Mouse (Mus musculus) heart, postnatal 10 days (tissue): ENCODE measurements around the gene Prr5. TPM values are rescaled to one million over a fixed set of nuclear protein-coding genes. Genes with fewer than 3 reads are reported as not detected.

Source experiments
- DNase-seq, 2 experiments: peaks; one replicate each; pipeline ENCODE4 v3.0.0; 2021
- intact Hi-C: fragments of 180-260 bp; cut with DNase I; formaldehyde crosslinking; loops from one replicate; pipeline ENCODE4 v1.15.1; 2025
- total RNA-seq, 2 experiments: library from RNA; stranded (reverse); gene quantifications; 2 replicates each; pipeline ENCODE4 v1.2.3; 2021

Gene Prr5
- total RNA-seq, 2 experiments from 2014 or later: 7.0 to 11.9 TPM

DNA sequence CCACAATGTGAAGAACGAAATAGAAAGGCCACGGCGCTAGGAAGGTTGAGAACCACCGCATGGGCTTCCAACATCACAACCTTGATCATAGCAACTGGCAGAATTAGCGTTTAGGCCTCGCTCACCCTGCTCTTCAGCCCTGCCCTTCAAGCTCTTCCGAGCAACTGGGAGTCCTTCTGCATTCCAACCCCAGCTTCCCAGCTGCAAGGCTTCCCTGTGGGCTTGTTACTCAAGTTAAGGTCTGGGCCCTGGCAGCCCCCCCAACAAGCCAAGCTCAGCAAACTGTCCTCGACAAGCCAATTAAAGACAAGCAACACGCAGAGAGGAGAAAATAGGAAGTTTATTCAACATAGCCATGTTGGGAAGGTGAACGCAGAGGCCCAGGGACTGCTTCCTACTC is 14.4 kb upstream of the Prr5 start:
- intact Hi-C loops: no loop called here
- DNase-seq: no peak

- intact Hi-C loops: no loop called here
- DNase-seq: no peak
These were observed 12.7 kb upstream of the Prr5 start for GRCm38 (mm10) chr15:84656689-84657088.

GRCm38 (mm10) chr15:84657384-84658064 is 11.9 kb upstream of the Prr5 start:
- DNase-seq: no peak
- intact Hi-C loops: no loop called here

DNA sequence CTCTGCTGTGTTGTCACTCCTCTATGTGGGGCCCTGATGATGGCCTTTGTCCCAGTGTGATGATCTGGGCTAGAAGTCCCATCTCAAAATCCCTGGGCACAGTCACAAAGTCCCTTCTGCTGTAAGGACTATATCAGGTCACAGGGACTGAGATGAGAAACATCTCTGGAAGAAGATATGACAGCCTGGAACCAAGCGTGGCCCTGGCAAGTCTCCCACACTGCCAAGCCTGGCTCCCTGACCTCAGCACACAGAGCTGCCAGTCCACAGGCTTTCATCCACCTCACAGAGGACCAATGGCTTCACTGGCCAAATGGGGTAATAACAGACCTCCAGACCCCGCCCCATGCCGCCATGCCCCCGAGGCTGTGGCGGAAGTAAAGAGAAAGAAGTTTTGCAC is 10.8 kb upstream of the Prr5 start:
- no peak for DNase-seq
- intact Hi-C loops: no loop called here

GRCm38 (mm10) chr15:84659856-84660255 is 9.6 kb upstream of the Prr5 start:
- intact Hi-C loops: no loop called here
- DNase-seq: no peak

DNA sequence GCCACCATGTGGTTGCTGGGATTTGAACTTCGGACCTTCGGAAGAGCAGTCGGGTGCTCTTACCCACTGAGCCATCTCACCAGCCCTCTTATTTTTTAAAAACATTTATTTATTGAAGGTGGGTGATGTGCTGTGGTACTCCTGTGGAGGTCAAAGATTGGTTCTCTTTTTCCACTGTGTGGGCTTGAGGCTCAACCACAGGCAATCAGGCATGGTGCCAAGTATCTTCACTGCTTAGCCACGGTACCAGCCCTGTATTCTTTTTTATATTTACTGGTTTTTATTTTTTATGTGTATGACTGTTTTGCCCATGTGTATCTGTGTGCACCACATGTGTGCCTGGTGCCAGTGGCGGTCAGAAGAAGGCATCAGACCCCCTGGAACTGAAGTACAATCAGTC is 8.1 kb upstream of the Prr5 start:
- intact Hi-C loops: no loop called here
- DNase-seq: no peak

DNA sequence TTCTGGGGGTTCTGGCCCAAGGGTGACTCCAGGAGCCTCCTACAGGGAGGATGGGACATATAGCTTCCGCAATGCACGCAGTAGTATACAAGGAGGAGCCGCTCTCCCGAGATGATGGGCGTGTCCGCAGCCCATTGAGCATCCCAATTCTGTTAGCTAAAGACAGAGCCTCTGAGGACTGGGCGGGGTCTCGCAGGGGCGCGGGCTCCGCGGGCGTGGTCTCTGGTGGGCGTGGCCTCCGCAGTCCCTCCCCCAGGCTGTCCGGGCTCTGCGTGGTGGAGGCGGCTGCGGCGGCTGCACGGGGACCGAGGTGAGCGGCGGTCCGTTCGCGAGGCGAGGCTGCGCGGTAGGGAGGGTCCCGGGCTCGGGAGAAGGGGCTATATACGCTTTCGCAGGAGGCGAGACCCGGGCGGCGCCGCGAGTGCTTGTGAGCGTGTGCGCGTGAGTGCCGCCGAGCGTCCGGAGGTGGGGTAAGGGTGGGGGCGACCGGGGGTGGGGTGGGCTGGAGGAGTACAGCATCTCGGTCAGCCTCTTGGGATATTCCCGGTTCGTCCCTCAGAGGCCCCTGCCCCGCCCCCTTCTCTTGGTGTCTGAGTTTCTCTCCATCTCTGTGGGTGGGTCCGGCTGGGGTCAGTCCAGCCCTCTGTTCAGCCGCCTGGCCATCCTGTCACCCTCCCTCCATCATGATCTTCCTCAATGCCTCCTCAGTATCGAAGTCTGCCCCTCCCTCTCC is 6.3 kb upstream of the Prr5 start:
- DNase-seq: peak; percentile 76 to 78

GRCm38 (mm10) chr15:84663685-84664060 is 5.7 kb upstream of the Prr5 start:
- DNase-seq: no peak
- intact Hi-C loops: no loop called here

More for the DNA sequence above, 6.3 kb upstream of the Prr5 start:
- intact Hi-C loops: no loop called here

GRCm38 (mm10) chr15:84664542-84665460 is 4.6 kb upstream of the Prr5 start:
- intact Hi-C loops: no loop called here
- DNase-seq: no peak

DNA sequence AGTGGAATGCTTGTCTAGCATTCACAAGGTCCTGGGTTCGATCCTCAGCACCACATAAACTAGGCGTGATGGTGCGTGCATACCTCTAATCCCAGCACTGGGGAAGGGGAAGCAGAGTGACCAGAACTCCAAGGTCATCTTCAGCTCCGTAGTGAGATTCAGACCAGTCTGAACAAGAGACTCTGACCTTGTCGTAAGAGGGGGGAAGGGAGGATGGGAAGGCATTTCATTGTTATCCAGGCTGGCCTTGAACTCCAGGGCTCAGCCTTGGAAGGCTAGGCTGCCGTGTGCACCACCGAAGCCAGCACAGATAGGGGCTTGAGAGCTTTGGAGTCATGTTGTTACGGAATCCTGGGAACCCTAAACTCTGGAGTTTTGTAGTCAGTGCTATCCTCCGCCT is 3.8 kb upstream of the Prr5 start:
- no peak for DNase-seq
- intact Hi-C loops: no loop called here

- no peak for DNase-seq
- intact Hi-C loops: no loop called here
These were observed 3.4 kb upstream of the Prr5 start for GRCm38 (mm10) chr15:84666065-84666464.

GRCm38 (mm10) chr15:84667601-84668000 is 1.8 kb upstream of the Prr5 start:
- DNase-seq: no peak
- intact Hi-C loops: no loop called here

- intact Hi-C loops: no loop called here
These were observed 594 bp downstream of the Prr5 start for GRCm38 (mm10) chr15:84669771-84670656.

DNA sequence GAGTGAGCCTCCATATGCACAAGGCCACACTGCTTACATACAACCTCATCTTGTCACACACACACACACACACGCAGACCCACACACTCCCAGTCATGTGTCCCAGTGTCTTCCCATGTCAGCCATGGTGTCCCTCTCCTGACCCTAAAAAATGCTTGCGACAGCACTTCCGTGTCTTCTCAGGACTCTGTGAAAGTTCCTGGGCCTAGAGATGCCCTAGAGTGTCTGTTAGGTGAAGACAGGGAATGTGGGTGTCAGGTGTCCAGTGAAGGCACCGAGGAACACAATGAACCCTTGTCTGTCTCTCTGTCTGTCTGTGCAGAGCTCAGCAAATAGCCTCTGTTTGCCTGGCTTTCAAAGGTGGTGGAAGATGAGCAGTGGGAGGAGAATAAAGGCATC is 1.2 kb downstream of the Prr5 start:
- no peak for DNase-seq
- intact Hi-C loops: loop anchor here (1.0 kb wide), 1 partner anchor 30 kb away; no protein-coding TSS in a partner anchor

More at GRCm38 (mm10) chr15:84669771-84670656, 594 bp downstream of the Prr5 start:
- DNase-seq: no peak

- DNase-seq: peak; percentile 56 to 72
- intact Hi-C loops: loop anchor here (1.0 kb wide), 1 partner anchor 29 kb away; no protein-coding TSS in a partner anchor
These were observed 2.2 kb downstream of the Prr5 start for GRCm38 (mm10) chr15:84671401-84672307.

- DNase-seq: no peak
- intact Hi-C loops: no loop called here
These were observed 2.8 kb downstream of the Prr5 start for GRCm38 (mm10) chr15:84672308-84672615.

GRCm38 (mm10) chr15:84672616-84673015 is 3.2 kb downstream of the Prr5 start:
- DNase-seq: no peak
- intact Hi-C loops: no loop called here

DNA sequence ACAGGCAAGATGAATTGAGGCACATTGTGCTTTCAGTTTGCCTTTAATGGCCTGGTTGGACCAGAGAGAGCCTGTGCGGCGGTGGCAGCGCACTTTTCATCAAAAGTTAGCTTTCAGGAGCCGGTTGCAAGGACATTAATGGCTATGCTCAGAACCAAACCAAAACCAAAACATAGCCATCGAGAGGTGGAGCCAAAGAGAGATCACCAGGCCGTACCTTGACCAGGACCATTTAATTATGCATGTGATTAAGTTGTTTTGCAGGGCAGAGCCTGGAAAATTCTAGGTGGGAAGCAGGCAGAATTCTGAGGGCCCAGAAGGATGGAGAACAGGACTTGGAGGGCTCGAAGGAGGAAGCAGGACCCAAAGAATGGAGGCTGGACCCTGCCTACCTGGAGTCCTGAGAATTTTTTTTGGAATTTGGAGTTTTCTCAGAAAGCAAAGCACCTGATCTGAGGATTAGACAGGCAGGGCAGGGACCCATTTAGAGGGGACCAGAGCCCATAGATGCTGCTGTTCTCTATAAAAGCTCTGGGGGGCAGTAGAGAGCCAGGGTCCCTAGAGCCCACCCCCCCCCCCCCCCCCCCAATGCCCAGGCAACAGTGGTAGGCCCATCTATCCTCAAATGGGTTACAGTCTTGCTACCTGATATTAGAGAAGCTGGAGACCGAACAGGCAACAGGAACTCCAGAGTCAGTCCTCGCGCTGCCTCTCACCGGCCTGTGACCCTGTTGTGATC is 5.1 kb downstream of the Prr5 start:
- intact Hi-C loops: no loop called here
- DNase-seq: no peak

GRCm38 (mm10) chr15:84675317-84675716 is 5.9 kb downstream of the Prr5 start:
- no peak for DNase-seq
- intact Hi-C loops: no loop called here
